Mouse (Mus musculus) myocyte (in vitro differentiated cells): ENCODE data around the gene Wdr25.

ENCODE experiments used
- CEBPB ChIP-seq: IDR thresholded peaks from 2 replicates; pipeline ENCODE4 v1.6.1; 2011; ENCODE audit warnings: mild to moderate bottlenecking, moderate library complexity; ENCODE audit not compliant: poor library complexity, insufficient read depth, severe bottlenecking
- E2F4 ChIP-seq: IDR thresholded peaks from one replicate; pipeline ENCODE4 v1.6.1; 2011; ENCODE audit warnings: mild to moderate bottlenecking, control low read depth, moderate library complexity; ENCODE audit not compliant: insufficient read depth
- POLR2A ChIP-seq: IDR thresholded peaks from one replicate; pipeline ENCODE4 v1.6.1; 2011; ENCODE audit warnings: low read depth, mild to moderate bottlenecking, control low read depth, moderate library complexity; ENCODE audit not compliant: insufficient read length
- POLR2AphosphoS2 ChIP-seq: IDR thresholded peaks from one replicate; pipeline ENCODE4 v1.6.1; 2011; ENCODE audit warnings: low read depth, control low read depth; ENCODE audit not compliant: insufficient read length
- TCF3 ChIP-seq: IDR thresholded peaks from one replicate; pipeline ENCODE4 v1.6.1; 2011; ENCODE audit warnings: low read depth, control low read depth; ENCODE audit not compliant: insufficient read length
- USF1 ChIP-seq: IDR thresholded peaks from one replicate; pipeline ENCODE4 v1.6.1; 2011; ENCODE audit warnings: low read depth, mild to moderate bottlenecking, control low read depth, moderate library complexity

DNA sequence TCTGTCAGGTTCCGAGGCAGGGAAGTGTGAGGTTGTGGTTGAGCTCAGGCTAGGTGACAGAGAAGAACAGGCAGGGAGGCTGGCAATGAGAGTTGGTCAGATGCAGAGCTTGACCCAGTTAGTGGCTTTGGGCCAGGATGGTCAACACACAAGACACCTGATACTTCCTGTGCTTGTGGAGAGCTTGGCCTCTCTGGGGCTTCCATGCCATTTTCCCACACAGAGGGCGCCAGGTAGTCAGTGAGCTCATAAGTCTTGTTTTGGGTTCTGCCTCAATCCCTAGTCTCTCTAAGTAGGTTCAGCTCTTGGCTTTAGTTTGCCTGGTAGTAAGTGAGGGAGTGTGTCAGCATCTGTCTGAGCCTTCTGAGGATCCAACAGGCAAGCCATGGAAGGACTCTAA lies 19.0 kb downstream of the Wdr25 start:
- TF ChIP-seq POLR2A = no peak
- TF ChIP-seq USF1 = no peak
- no peak for TF ChIP-seq CEBPB
- no peak for TF ChIP-seq POLR2AphosphoS2
- TF ChIP-seq E2F4 = no peak
- no peak for TF ChIP-seq TCF3
